Mouse (Mus musculus) adrenal gland, postnatal 0 days (tissue): Measurements from ENCODE around the gene Ccl21b. TPM values are rescaled to one million over a fixed set of nuclear protein-coding genes. Genes with fewer than 3 reads are reported as not detected.

Source experiments
- polyA plus RNA-seq: library from polyadenylated mRNA; unstranded; fragments of >200 nt; fragmentation: Nextera tagmentation; extraction: Ambion mirVana; gene quantifications from 2 replicates; pipeline ENCODE4 v1.2.1, GENCODE M21; 2015

The Ccl21b gene
- not detected in 2 replicates for polyA plus RNA-seq

DNA sequence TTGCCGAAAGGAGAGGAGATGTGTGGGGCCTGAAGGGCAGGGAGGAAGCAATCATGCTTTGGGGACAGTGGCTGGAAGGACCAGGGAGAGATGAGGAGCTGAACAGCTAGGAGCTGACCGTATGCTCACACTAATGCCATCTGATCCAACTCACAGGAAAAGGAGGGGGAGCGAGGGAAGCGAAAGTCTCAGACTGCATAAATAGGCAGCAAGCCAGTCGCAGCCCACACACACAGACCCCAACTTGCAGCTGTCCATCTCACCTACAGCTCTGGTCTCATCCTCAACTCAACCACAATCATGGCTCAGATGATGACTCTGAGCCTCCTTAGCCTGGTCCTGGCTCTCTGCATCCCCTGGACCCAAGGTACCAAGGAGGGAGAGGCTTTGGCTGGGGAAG, at the start of gene Ccl21b:
TSS of gene Ccl21b (plus strand) at position 301 of the 400 bp plus-strand sequence.

DNA sequence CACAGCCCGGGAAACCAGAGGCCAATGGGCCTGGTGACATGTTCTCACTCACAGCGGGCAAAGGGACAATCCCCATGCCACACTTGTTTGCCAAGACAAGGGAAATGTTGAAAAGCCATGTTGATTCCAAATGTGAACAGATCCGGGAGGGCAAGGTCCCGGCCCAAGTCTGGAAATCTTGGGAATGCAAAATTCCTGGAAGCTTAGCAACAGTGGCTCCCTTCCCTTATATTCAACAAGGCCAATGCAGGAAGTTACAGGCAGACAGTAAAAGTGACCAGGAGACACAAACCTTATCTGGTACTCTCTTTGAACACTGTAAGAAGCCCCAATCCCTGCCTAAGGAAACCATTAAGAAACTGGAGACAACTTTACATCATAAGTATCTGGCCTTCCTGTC, 15.2 kb upstream of the Ccl21b start, which contains the start of gene Gm10600:
TSS of gene Gm10600 (plus strand) at position 301 of the 400 bp plus-strand sequence.

DNA sequence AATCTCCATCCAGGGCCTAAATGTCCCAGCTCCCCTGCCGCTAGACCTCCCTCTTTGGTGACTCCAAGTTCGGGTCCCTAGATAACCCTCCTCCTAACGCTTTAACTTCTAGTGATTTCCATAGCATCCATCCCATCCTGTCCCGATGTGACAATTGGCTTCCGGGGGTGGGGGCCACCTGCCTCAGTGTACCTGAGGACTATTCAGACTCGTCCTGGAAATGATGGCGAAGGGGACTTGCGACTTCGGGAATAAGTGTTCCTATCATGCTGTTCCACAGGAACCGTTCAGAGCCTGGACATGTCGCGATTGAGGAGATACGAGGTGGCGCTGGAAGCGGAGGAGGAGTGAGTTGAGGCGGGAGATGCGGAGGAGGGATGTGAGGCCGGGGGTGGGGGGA, 38.4 kb downstream of the Ccl21b start, which contains the start of gene Gm21953:
TSS of gene Gm21953 (plus strand) at position 301 of the 400 bp plus-strand sequence.

Other genes with a start within 250 kb of the Ccl21b start
- 0.08 and 0.09 TPM in 2 replicates for gene Gm21093, start 221.0 kb upstream of the Ccl21b start, polyA plus RNA-seq
- not detected in 2 replicates for gene Gm3893, start 164.6 kb upstream of the Ccl21b start, polyA plus RNA-seq
- not detected in 2 replicates for gene Gm13304, start 140.9 kb upstream of the Ccl21b start, polyA plus RNA-seq
- 7.8 and 16.9 TPM in 2 replicates for gene Gm13306, start 102.3 kb upstream of the Ccl21b start, polyA plus RNA-seq
- 0.59 TPM in 1 of 2 replicates, not detected in the other for gene Gm13305, start 87.2 kb upstream of the Ccl21b start, polyA plus RNA-seq
- gene Gm10600, start 15.1 kb upstream of the Ccl21b start, polyA plus RNA-seq, result not detected in 2 replicates
- gene Gm21953, start 38.5 kb downstream of the Ccl21b start, polyA plus RNA-seq, result 1.4 TPM in 2 replicates
- gene Fam205a3, start 62.6 kb downstream of the Ccl21b start, polyA plus RNA-seq, result not detected in 2 replicates
- gene Gm21586, start 183.6 kb downstream of the Ccl21b start, polyA plus RNA-seq, result 1.4 TPM in 2 replicates
- gene Gm2163, start 211.0 kb downstream of the Ccl21b start, polyA plus RNA-seq, result 0.09 and 0.10 TPM in 2 replicates